Mouse (Mus musculus) liver, embryonic 14.5 days (tissue): ENCODE measurements at regions not wholly inside any gene's neighbourhood (a gene's known extent, or its start where the extent isn't known, plus 50 kb on each side); places are given as distances from the start of the nearest gene placed in this dataset.

Experiments used
- ATAC-seq: fragments of 200-750 bp; cut with Nextera tagmentation; 2 replicates; pipeline ENCODE4 v1.8.0; 2017; ENCODE audit warnings: moderate number of reproducible peaks, mild to moderate bottlenecking, moderate library complexity; ENCODE audit not compliant: insufficient read depth
- DNase-seq, 3 experiments: peaks; one replicate each; pipeline ENCODE4 v3.0.0-alpha.2; 2012 to 2013; ENCODE audit warnings: low read depth in 3 of 3, low spot score in 3 of 3
- H3K27ac ChIP-seq: fragments of 300-500 bp; sonication (generic); 2 replicates; pipeline ENCODE4 v1.5.1; 2014; ENCODE audit warnings: moderate library complexity, mild to moderate bottlenecking, control low read depth, inconsistent platforms
- H3K27me3 ChIP-seq: fragments of 300-500 bp; sonication (generic); 2 replicates; pipeline ENCODE4 v1.6.1; 2014; ENCODE audit warnings: mild to moderate bottlenecking, low read length, moderate library complexity; ENCODE audit not compliant: control insufficient read depth, insufficient read depth
- H3K36me3 ChIP-seq: fragments of 300-500 bp; sonication (generic); replicated peaks from 2 replicates; pipeline ENCODE4 v1.6.1; 2014; ENCODE audit warnings: low read depth; ENCODE audit not compliant: control insufficient read depth, insufficient read depth
- H3K4me1 ChIP-seq, 2 experiments: fragments of 200-500 bp in 1 of 2; fragments of 300-500 bp in 1 of 2; sonication (generic) in 1 of 2; replicated peaks; 2 replicates each; pipeline ENCODE4 v1.6.1; 2012 to 2014; ENCODE audit warnings: antibody characterized with exemption in 1 of 2, inconsistent platforms in 1 of 2, low read length in 1 of 2; ENCODE audit not compliant: control insufficient read depth in 2 of 2, insufficient read depth in 2 of 2
- H3K4me2 ChIP-seq: fragments of 300-500 bp; sonication (generic); 2 replicates; pipeline ENCODE4 v1.6.1; 2014; ENCODE audit warnings: low read depth, mild to moderate bottlenecking, control low read depth, moderate library complexity
- H3K4me3 ChIP-seq, 2 experiments: fragments of 200-500 bp in 1 of 2; fragments of 300-500 bp in 1 of 2; sonication (generic) in 1 of 2; 2 replicates each; pipeline ENCODE4 v1.5.1; 2012 to 2014; ENCODE audit warnings: low read depth in 2 of 2, low read length in 2 of 2, mild to moderate bottlenecking in 2 of 2, control low read depth in 1 of 2, inconsistent platforms in 1 of 2, moderate library complexity in 1 of 2; ENCODE audit not compliant: insufficient read depth in 1 of 2
- H3K9ac ChIP-seq: fragments of 300-500 bp; sonication (generic); replicated peaks from 2 replicates; pipeline ENCODE4 v1.6.1; 2014; ENCODE audit warnings: mild to moderate bottlenecking, control low read depth, moderate library complexity
- H3K9me3 ChIP-seq: fragments of 300-500 bp; sonication (generic); 2 replicates; pipeline ENCODE4 v1.6.1; 2016; ENCODE audit warnings: low read length, mixed read lengths; ENCODE audit not compliant: control insufficient read depth
- CTCF ChIP-seq: IDR thresholded peaks from 2 replicates; pipeline ENCODE4 v1.5.1; 2016; ENCODE audit warnings: antibody characterized with exemption, low read depth, control low read depth
- EP300 ChIP-seq: IDR thresholded peaks from 2 replicates; pipeline ENCODE4 v1.6.1; 2016; ENCODE audit warnings: antibody characterized with exemption, low read depth
- WGBS: fragments of 180-500 bp; shearing (Covaris S2); extraction: QIAGEN DNeasy Blood & Tissue Kit; methylation state at CpG from one replicate; pipeline ENCODE4 v1.1.7; 2014; ENCODE audit not compliant: insufficient replicate concordance; 5-methylcytosine and 5-hydroxymethylcytosine counted together

DNA sequence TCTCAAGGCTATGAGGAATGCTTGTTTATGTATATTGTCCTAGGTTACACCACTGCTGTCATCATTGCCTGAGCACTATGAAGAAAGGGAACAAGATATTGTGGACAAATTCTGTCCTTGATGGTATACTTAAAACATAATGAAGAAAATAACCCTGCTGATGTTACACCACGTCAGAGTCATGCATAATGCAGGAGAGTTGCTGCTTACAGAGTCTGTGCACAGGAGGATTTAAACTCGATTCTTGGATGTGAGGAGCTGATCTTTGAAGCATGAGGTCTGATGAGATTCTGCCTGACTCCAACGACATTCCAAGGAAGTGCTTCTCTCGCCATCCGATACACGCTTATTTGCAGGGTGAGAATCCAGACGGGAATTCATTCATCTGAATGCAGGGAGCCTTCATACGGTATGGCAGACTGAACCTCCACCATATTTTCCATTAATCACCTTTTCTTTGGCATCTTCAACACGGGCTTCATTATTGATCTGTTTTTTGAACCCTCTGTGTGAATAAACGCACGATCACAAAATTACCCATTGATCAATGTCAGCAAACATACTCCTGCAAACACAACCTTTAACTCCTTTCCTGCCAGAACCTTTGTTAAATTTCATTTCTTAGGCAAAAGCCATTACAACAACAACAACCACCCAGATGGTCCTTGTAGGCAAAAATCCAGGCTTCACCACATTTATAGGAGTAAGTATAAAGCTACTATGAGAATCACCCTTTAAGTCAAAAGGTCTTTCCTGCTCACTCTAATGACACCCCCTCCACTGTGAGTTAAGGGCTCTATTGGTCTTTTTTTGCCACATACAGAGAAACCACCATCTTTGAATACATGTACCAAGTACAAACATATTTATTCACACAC is 106.9 kb upstream of the Nectin3 start:
- no peak overlapping the region for H3K4me2 ChIP-seq
- TF ChIP-seq EP300, result no peak
- TF ChIP-seq CTCF, result no peak
- no peak overlapping the region for H3K4me3 ChIP-seq
- 54% methylated on average over 11 of the region's 11 CpGs for WGBS
- H3K4me1 ChIP-seq, result 0 out of 4 replicates have a peak, but pooled peaks cover 0 to 3% of the 10 kb centered on the region in 2 experiments
- DNase-seq (no peak), ATAC-seq (no peak)
- H3K36me3 ChIP-seq, result no peaks in the 10 kb centered on the region
- no peaks in the 10 kb centered on the region for H3K27me3 ChIP-seq
- no peak overlapping the region for H3K27ac ChIP-seq
- H3K9me3 ChIP-seq, result no peaks in the 10 kb centered on the region
- no peak overlapping the region for H3K9ac ChIP-seq

DNA sequence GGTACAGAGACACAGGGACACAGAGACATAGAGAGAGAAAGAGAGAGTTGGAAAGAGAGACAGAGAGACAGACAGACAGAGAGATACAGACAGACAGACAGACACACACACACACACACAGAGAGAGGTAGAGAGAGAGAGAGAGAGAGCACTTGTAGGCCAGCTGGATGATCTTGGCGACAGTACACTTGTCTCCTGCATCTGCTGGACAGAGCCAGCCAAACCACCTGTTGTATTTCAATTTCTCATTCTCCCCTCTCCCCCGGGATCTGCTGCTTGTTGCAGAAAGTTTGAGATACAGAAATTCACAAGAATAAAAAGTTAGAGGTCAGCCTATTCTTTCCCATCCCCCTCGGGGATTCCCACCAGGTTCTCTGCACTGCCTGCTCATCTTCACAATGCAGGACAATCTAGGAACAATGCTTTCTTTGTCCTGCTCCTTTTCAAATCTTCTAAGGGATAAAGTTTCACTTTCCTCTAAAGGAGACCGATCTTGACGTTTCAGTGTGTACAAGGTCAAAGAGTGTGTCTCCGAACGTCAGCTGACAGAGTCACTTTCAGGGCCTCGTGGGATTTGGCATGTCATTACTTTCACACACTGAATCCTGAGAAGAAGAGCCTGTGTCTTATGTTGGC is 94.4 kb upstream of the Nectin3 start:
- Histone ChIP-seq H3K36me3 (no peaks in the 10 kb centered on the region), H3K27me3 (no peaks in the 10 kb centered on the region), H3K4me2 (no peak overlapping the region), H3K4me1 (no peaks in the 10 kb centered on the region), H3K4me3 (no peak overlapping the region), H3K27ac (no peak overlapping the region), H3K9me3 (no peaks in the 10 kb centered on the region), H3K9ac (no peak overlapping the region)
- TF ChIP-seq CTCF (no peak), EP300 (no peak)
- DNase-seq (no peak), ATAC-seq (no peak)
- 49% methylated on average over 8 of the region's 8 CpGs for WGBS

DNA sequence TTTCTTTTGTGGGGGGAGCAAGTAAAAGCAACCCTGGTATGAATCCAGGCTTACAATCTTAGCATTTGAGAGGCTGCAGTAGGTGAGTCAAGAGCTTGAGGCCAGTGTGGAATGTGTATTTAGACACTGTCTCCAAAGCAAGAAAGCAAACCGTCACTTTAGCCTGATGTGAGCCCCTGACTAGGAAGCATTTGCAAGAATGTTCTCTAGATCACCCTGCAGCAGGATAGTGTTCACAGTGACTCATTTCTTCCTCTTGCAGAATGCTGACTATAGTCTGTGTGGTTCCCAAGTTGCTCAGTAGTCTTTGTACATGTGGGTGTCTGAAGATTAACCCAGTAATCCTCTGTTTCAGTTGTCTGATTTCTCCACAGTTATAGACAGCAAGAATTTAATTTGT is 88.7 kb upstream of the Nectin3 start:
- Histone ChIP-seq H3K27me3 (no peaks in the 10 kb centered on the region), H3K9ac (no peak overlapping the region), H3K4me2 (no peak overlapping the region), H3K36me3 (no peaks in the 10 kb centered on the region), H3K9me3 (no peaks in the 10 kb centered on the region), H3K27ac (no peak overlapping the region), H3K4me1 (no peaks in the 10 kb centered on the region), H3K4me3 (no peak overlapping the region)
- no peak for DNase-seq
- WGBS, result 45% methylated on average over 1 of the region's 1 CpGs
- ATAC-seq, result no peak
- TF ChIP-seq EP300 (no peak), CTCF (no peak)

DNA sequence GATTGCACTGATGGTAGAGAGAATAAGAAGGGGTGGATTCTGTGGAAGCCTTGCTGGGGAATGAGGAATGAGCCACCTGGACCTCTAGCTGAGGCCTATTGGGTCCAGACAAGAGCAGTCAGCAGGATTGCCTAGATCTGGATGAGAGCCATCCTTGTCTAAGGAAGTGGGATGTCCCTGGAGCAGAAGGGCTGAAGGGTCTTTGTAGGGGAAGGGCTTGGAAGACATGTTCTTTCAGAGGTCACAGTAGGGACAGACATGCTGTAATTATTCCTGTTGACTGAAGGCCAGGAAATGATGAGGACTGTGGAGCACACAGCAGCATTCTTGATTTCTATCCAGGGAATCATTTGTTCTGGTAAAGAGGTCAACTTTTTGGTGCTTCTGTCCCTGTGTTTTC is 86.2 kb upstream of the Nectin3 start:
- ATAC-seq (no peak), DNase-seq (no peak)
- no peak overlapping the region for H3K9ac ChIP-seq
- H3K36me3 ChIP-seq, result no peaks in the 10 kb centered on the region
- H3K27me3 ChIP-seq, result no peaks in the 10 kb centered on the region
- H3K4me2 ChIP-seq, result no peak overlapping the region
- TF ChIP-seq CTCF (no peak), EP300 (no peak)
- no peaks in the 10 kb centered on the region for H3K4me1 ChIP-seq
- H3K9me3 ChIP-seq, result no peaks in the 10 kb centered on the region
- no peak overlapping the region for H3K27ac ChIP-seq
- no peak overlapping the region for H3K4me3 ChIP-seq

DNA sequence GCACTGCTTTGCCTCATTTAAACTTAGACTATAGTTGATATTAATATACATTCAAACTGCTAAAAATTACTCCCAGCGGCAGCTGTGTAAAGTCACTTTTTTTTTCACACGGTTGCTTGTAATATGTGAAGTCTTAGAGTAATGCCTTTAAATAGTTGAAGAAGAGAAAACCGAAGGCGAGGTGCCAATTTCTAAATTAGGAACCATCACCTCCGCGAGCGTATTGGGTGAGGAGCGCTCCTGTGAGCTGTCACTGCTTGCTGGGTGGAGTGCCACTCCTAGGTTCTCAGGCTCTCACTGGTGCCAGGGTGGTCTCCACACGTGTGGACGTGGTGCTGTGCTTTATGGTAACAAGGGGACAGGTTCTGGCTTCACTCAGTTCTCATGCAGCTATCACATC is 82.8 kb upstream of the Nectin3 start:
- DNase-seq, result no peak
- no peaks in the 10 kb centered on the region for H3K4me1 ChIP-seq
- TF ChIP-seq EP300 (no peak), CTCF (no peak)
- no peaks in the 10 kb centered on the region for H3K27me3 ChIP-seq
- no peak overlapping the region for H3K27ac ChIP-seq
- WGBS, result 70% methylated on average over 10 of the region's 10 CpGs
- ATAC-seq, result no peak
- no peaks in the 10 kb centered on the region for H3K36me3 ChIP-seq
- H3K9me3 ChIP-seq, result no peaks in the 10 kb centered on the region
- no peak overlapping the region for H3K4me2 ChIP-seq
- no peak overlapping the region for H3K4me3 ChIP-seq
- no peak overlapping the region for H3K9ac ChIP-seq
